Mouse (Mus musculus) liver, embryonic 12.5 days (tissue): ENCODE results near the gene Calhm5. TPM values are rescaled to one million over a fixed set of nuclear protein-coding genes. Genes with fewer than 3 reads are reported as not detected.

Experiments
- ATAC-seq: fragments of 200-750 bp; cut with Nextera tagmentation; 2 replicates; pipeline ENCODE4 v1.8.0; 2017; ENCODE audit warnings: moderate number of reproducible peaks, mild to moderate bottlenecking, moderate library complexity
- H3K27ac ChIP-seq: fragments of 300-500 bp; sonication (generic); 2 replicates; pipeline ENCODE4 v1.5.1; 2016; ENCODE audit warnings: mild to moderate bottlenecking
- H3K27me3 ChIP-seq: fragments of 300-500 bp; sonication (generic); replicated peaks from 2 replicates; pipeline ENCODE4 v1.6.1; 2016; ENCODE audit warnings: mild to moderate bottlenecking, moderate library complexity
- H3K36me3 ChIP-seq: fragments of 300-500 bp; sonication (generic); 2 replicates; pipeline ENCODE4 v1.6.1; 2016; ENCODE audit warnings: mild to moderate bottlenecking, moderate library complexity
- H3K4me1 ChIP-seq: fragments of 300-500 bp; sonication (generic); 2 replicates; pipeline ENCODE4 v1.6.1; 2016
- H3K4me2 ChIP-seq: fragments of 300-500 bp; sonication (generic); 2 replicates; pipeline ENCODE4 v1.6.1; 2016; ENCODE audit warnings: mild to moderate bottlenecking, moderate library complexity
- H3K4me3 ChIP-seq: fragments of 300-500 bp; sonication (generic); 2 replicates; pipeline ENCODE4 v1.5.1; 2016; ENCODE audit warnings: mild to moderate bottlenecking, moderate library complexity
- H3K9ac ChIP-seq: fragments of 300-500 bp; sonication (generic); 2 replicates; pipeline ENCODE4 v1.6.1; 2016; ENCODE audit warnings: mild to moderate bottlenecking, moderate library complexity
- H3K9me3 ChIP-seq: fragments of 300-500 bp; sonication (generic); replicated peaks from 2 replicates; pipeline ENCODE4 v1.6.1; 2016; ENCODE audit warnings: mild to moderate bottlenecking, moderate library complexity
- WGBS: fragments of 180-500 bp; shearing (Covaris S2); methylation state at CpG from one replicate; pipeline ENCODE4 v1.1.7; 2016; ENCODE audit not compliant: insufficient replicate concordance; 5-methylcytosine and 5-hydroxymethylcytosine counted together
- polyA plus RNA-seq: library from polyadenylated mRNA; unstranded; fragments of >200 nt; fragmentation: Nextera tagmentation; extraction: Ambion mirVana; gene quantifications from 2 replicates; pipeline ENCODE4 v1.2.1, GENCODE M21; 2016

The Calhm5 gene
- polyA plus RNA-seq, 1 experiment from 2014 or later = 0.06 TPM

GRCm38 (mm10) chr10:34053987-34054386 is 42.3 kb downstream of the Calhm5 start:
- Histone ChIP-seq H3K36me3 (no peaks in the 10 kb centered on the region), H3K27ac (no peak overlapping the region), H3K27me3 (no peaks in the 10 kb centered on the region), H3K4me2 (no peak overlapping the region), H3K9ac (no peak overlapping the region), H3K4me3 (no peak overlapping the region), H3K4me1 (no peaks in the 10 kb centered on the region), H3K9me3 (no peaks in the 10 kb centered on the region)
- WGBS = 54% methylated on average over 2 of the region's 2 CpGs
- no peak for ATAC-seq

DNA sequence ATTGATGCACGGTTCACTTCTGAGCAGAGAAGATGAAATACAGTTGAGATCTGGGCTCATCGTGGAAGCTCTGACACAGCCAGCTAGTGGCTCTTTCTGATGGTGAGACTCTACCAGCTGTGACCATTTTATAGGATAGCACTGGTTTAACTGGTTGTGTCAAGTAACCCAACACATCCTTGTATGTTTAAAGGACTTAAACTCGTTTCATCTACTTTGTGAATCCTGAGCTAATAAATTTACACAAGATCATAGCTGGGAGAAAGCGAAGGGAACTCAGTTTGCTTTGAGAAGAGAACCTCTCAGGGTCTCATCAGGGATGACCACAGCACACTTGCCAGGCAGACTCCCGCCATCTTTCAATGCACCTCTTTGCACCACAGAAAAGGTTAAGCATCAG is 52.1 kb downstream of the Calhm5 start, which contains the start of gene Calhm4:
TSS of gene Calhm4 (minus strand) at position 101 of the 400 bp plus-strand sequence.
- no peaks in the 10 kb centered on the region for H3K36me3 ChIP-seq
- no peaks in the 10 kb centered on the region for H3K4me1 ChIP-seq
- H3K9ac ChIP-seq = no peak within 1 kb of the TSS
- ATAC-seq = no peak
- no peaks in the 10 kb centered on the region for H3K9me3 ChIP-seq
- no peak within 1 kb of the TSS for H3K4me2 ChIP-seq
- H3K4me3 ChIP-seq = no peak within 1 kb of the TSS
- 58% methylated on average over 5 of the region's 5 CpGs for WGBS
- H3K27me3 ChIP-seq = no peaks in the 10 kb centered on the region
- H3K27ac ChIP-seq = no peak within 1 kb of the TSS

Other genes starting within 250 kb of the Calhm5 start
- not detected in 2 replicates for gene Sult3a1, start 238.8 kb downstream of the Calhm5 start, polyA plus RNA-seq
- not detected in 2 replicates for gene Rsph4a, start 191.4 kb downstream of the Calhm5 start, polyA plus RNA-seq
- gene Zup1, start 145.2 kb downstream of the Calhm5 start, polyA plus RNA-seq = 9.6 and 10.4 TPM in 2 replicates
- 79.2 and 80.7 TPM in 2 replicates for gene Rwdd1, start 76.9 kb downstream of the Calhm5 start, polyA plus RNA-seq
- not detected in 2 replicates for gene Trappc3l, start 58.9 kb downstream of the Calhm5 start, polyA plus RNA-seq
- gene Calhm4, start 52.2 kb downstream of the Calhm5 start, polyA plus RNA-seq = not detected in 2 replicates
- 0.62 and 0.87 TPM in 2 replicates for gene Calhm6, start 31.5 kb upstream of the Calhm5 start, polyA plus RNA-seq
- gene Dse, start 111.2 kb upstream of the Calhm5 start, polyA plus RNA-seq = 10.1 and 10.8 TPM in 2 replicates
- gene Tspyl1, start 185.7 kb upstream of the Calhm5 start, polyA plus RNA-seq = 40.3 and 40.9 TPM in 2 replicates
- gene Tspyl4, start 200.9 kb upstream of the Calhm5 start, polyA plus RNA-seq = 1.5 and 2.1 TPM in 2 replicates